Mouse (Mus musculus) myocyte (in vitro differentiated cells): ENCODE results near the gene St5. TPM values are rescaled to one million over a fixed set of nuclear protein-coding genes. Genes with fewer than 3 reads are reported as not detected.

Experiments used
- H3K27me3 ChIP-seq: one replicate; pipeline ENCODE4 v1.6.1; 2011; ENCODE audit not compliant: control insufficient read depth, insufficient read depth, insufficient read length
- H3K36me3 ChIP-seq: one replicate; pipeline ENCODE4 v1.6.1; 2011; ENCODE audit not compliant: control insufficient read depth, insufficient read depth
- H3K4me2 ChIP-seq: one replicate; pipeline ENCODE4 v1.6.1; 2011; ENCODE audit warnings: low read depth, control low read depth
- H3K4me3 ChIP-seq: one replicate; pipeline ENCODE4 v1.5.1; 2011; ENCODE audit warnings: mild to moderate bottlenecking, control low read depth, moderate library complexity
- H3K79me2 ChIP-seq: one replicate; pipeline ENCODE4 v1.6.1; 2011; ENCODE audit not compliant: control insufficient read depth, insufficient read depth
- H3ac ChIP-seq: one replicate; pipeline ENCODE4 v1.6.1; 2011; ENCODE audit not compliant: control insufficient read depth, insufficient read length
- CEBPB ChIP-seq: IDR thresholded peaks from 2 replicates; pipeline ENCODE4 v1.6.1; 2011; ENCODE audit warnings: mild to moderate bottlenecking, moderate library complexity; ENCODE audit not compliant: poor library complexity, insufficient read depth, severe bottlenecking
- E2F4 ChIP-seq: IDR thresholded peaks from one replicate; pipeline ENCODE4 v1.6.1; 2011; ENCODE audit warnings: mild to moderate bottlenecking, control low read depth, moderate library complexity; ENCODE audit not compliant: insufficient read depth
- MAX ChIP-seq: IDR thresholded peaks from one replicate; pipeline ENCODE4 v1.6.1; 2011; ENCODE audit warnings: low read depth, mild to moderate bottlenecking, control low read depth
- MYOD1 ChIP-seq, 3 experiments: IDR thresholded peaks; one replicate each; pipeline ENCODE4 v1.6.1; 2011; ENCODE audit warnings: control low read depth in 2 of 3, low read depth in 2 of 3, mild to moderate bottlenecking in 2 of 3, moderate library complexity in 1 of 3; ENCODE audit not compliant: insufficient read length in 2 of 3, control insufficient read depth in 1 of 3
- MYOG ChIP-seq, 3 experiments: IDR thresholded peaks; one replicate each; pipeline ENCODE4 v1.6.1; 2011; ENCODE audit warnings: control low read depth in 2 of 3, low read depth in 2 of 3, mild to moderate bottlenecking in 2 of 3; ENCODE audit not compliant: insufficient read length in 2 of 3, control insufficient read depth in 1 of 3, insufficient read depth in 1 of 3
- POLR2A ChIP-seq: IDR thresholded peaks from one replicate; pipeline ENCODE4 v1.6.1; 2011; ENCODE audit warnings: low read depth, mild to moderate bottlenecking, control low read depth, moderate library complexity; ENCODE audit not compliant: insufficient read length
- POLR2AphosphoS2 ChIP-seq: IDR thresholded peaks from one replicate; pipeline ENCODE4 v1.6.1; 2011; ENCODE audit warnings: low read depth, control low read depth; ENCODE audit not compliant: insufficient read length
- REST ChIP-seq: IDR thresholded peaks from one replicate; pipeline ENCODE4 v1.6.1; 2011; ENCODE audit warnings: mild to moderate bottlenecking, control low read depth, moderate library complexity; ENCODE audit not compliant: insufficient read depth, insufficient read length
- SRF ChIP-seq: IDR thresholded peaks from one replicate; pipeline ENCODE4 v1.6.1; 2011; ENCODE audit warnings: low read depth; ENCODE audit not compliant: control insufficient read depth, insufficient read length
- TCF12 ChIP-seq: IDR thresholded peaks from one replicate; pipeline ENCODE4 v1.6.1; 2011; ENCODE audit warnings: mild to moderate bottlenecking, control low read depth; ENCODE audit not compliant: poor library complexity, insufficient read depth, severe bottlenecking
- TCF3 ChIP-seq: IDR thresholded peaks from one replicate; pipeline ENCODE4 v1.6.1; 2011; ENCODE audit warnings: low read depth, control low read depth; ENCODE audit not compliant: insufficient read length
- USF1 ChIP-seq: IDR thresholded peaks from one replicate; pipeline ENCODE4 v1.6.1; 2011; ENCODE audit warnings: low read depth, mild to moderate bottlenecking, control low read depth, moderate library complexity
- polyA plus RNA-seq: library from polyadenylated mRNA; unstranded; fragments of >200 nt; fragmentation: generic; extraction: Trizol; gene quantifications from one replicate; pipeline ENCODE4 v1.2.1, GENCODE M21; 2012; ENCODE audit warnings: missing spikeins

The St5 gene
- polyA plus RNA-seq, result 34.1 TPM

GRCm38 (mm10) chr7:109703190-109704015 lies at the start of gene St5, which contains the start of gene Akip1:
Gene St5 (minus strand): TSS chr7:109703605.
Gene Akip1 (plus strand): TSS chr7:109703690.
- Histone ChIP-seq H3K27me3 (no peaks in the 10 kb centered on the region), H3ac (no peak within 1 kb of the TSS), H3K4me3 (peak within 1 kb of the TSS; percentile 27), H3K4me2 (peak within 1 kb of the TSS; percentile 58), H3K36me3 (no peaks in the 10 kb centered on the region), H3K79me2 (no peaks in the 10 kb centered on the region)
- TF ChIP-seq TCF12 (no peak), POLR2A (peak; percentile 63), TCF3 (no peak)

GRCm38 (mm10) chr7:109752008-109752925 lies 48.9 kb upstream of the St5 start, which contains the start of gene Tmem9b:
Gene Tmem9b (minus strand): TSS chr7:109752875.
- Histone ChIP-seq H3K4me3 (peak within 1 kb of the TSS; percentile 90), H3ac (peak within 1 kb of the TSS; percentile 83), H3K4me2 (peak within 1 kb of the TSS; percentile 94), H3K27me3 (no peaks in the 10 kb centered on the region), H3K36me3 (no peaks in the 10 kb centered on the region), H3K79me2 (peaks cover 11% of the 10 kb centered on the region)
- no peak for TF ChIP-seq TCF3
- peak; percentile 69 for TF ChIP-seq POLR2A
- no peak for TF ChIP-seq REST
- peak in 2 of 3 experiments; percentile 12 to 56 for TF ChIP-seq MYOD1 (IDR thresholded peaks at IDR 0.05; ENCODE audit: control insufficient read depth in 1 of 3, insufficient read length in 2 of 3, low read depth in 2 of 3)
- no peak for TF ChIP-seq E2F4
- no peak for TF ChIP-seq MAX
- no peak for TF ChIP-seq CEBPB
- TF ChIP-seq SRF, result no peak
- TF ChIP-seq TCF12, result no peak
- TF ChIP-seq MYOG (IDR thresholded peaks at IDR 0.05; ENCODE audit: control insufficient read depth in 1 of 3, insufficient read depth in 1 of 3, insufficient read length in 2 of 3, low read depth in 2 of 3), result peak in 2 of 3 experiments; percentile 32 to 38
- no peak for TF ChIP-seq POLR2AphosphoS2
- no peak for TF ChIP-seq USF1

GRCm38 (mm10) chr7:109751427-109752007 lies 48.1 kb upstream of the St5 start:
- Histone ChIP-seq H3K36me3 (no peaks in the 10 kb centered on the region), H3K4me2 (peak overlapping the region; percentile 74), H3K4me3 (peak overlapping the region; percentile 90), H3ac (peak overlapping the region; percentile 83), H3K27me3 (no peaks in the 10 kb centered on the region), H3K79me2 (peaks cover 11% of the 10 kb centered on the region)
- TF ChIP-seq MAX (no peak), CEBPB (no peak), SRF (no peak), TCF12 (no peak), MYOG (IDR thresholded peaks at IDR 0.05; ENCODE audit: control insufficient read depth in 1 of 3, insufficient read depth in 1 of 3, insufficient read length in 2 of 3, low read depth in 2 of 3) (no peak), POLR2A (no peak), E2F4 (no peak), POLR2AphosphoS2 (no peak), MYOD1 (IDR thresholded peaks at IDR 0.05; ENCODE audit: control insufficient read depth in 1 of 3, insufficient read length in 2 of 3, low read depth in 2 of 3) (no peak), USF1 (no peak)

- Histone ChIP-seq H3ac (no peak overlapping the region), H3K4me2 (no peak overlapping the region), H3K79me2 (peaks cover 11% of the 10 kb centered on the region), H3K27me3 (no peaks in the 10 kb centered on the region), H3K4me3 (no peak overlapping the region), H3K36me3 (peaks cover 17% of the 10 kb centered on the region)
- no peak for TF ChIP-seq REST
- no peak for TF ChIP-seq MYOG (IDR thresholded peaks at IDR 0.05; ENCODE audit: control insufficient read depth in 1 of 3, insufficient read depth in 1 of 3, insufficient read length in 2 of 3, low read depth in 2 of 3)
- no peak for TF ChIP-seq POLR2AphosphoS2
- no peak for TF ChIP-seq TCF12
- TF ChIP-seq E2F4, result no peak
Measured at GRCm38 (mm10) chr7:109747747-109748146, 44.3 kb upstream of the St5 start.
